Mouse (Mus musculus): ENCODE measurements around the gene Erf. TPM values are rescaled to one million over a fixed set of nuclear protein-coding genes. Genes with fewer than 3 reads are reported as not detected.

Erf gene
- 8.8 and 10.0 TPM in 2 replicates for polyA plus RNA-seq (2016; fragmentation: Nextera tagmentation; extraction: Ambion mirVana)

GRCm38 (mm10) chr7:25250141-25250972, at the start of gene Erf:
Gene Erf, minus strand, starts transcription at chr7:25250761.
- peak within 1 kb of the TSS; percentile 89 for H3K27ac ChIP-seq (replicated peaks)
- under 1% methylated on average over 58 of the region's 81 CpGs for WGBS
- H3K9ac ChIP-seq (replicated peaks), result peak within 1 kb of the TSS; percentile 83
- peaks cover 7% of the 10 kb centered on the region for H3K36me3 ChIP-seq
- peak within 1 kb of the TSS; percentile 90 for H3K4me3 ChIP-seq
- peak; percentile 82 for ATAC-seq (ENCODE audit: low FRiP score, low read depth)
- H3K4me2 ChIP-seq (replicated peaks), result peak within 1 kb of the TSS; percentile 92
- no peaks in the 10 kb centered on the region for H3K27me3 ChIP-seq
- H3K4me1 ChIP-seq, result peaks cover 50% of the 10 kb centered on the region
- no peaks in the 10 kb centered on the region for H3K9me3 ChIP-seq

- ATAC-seq (ENCODE audit: low FRiP score, low read depth), result peak; percentile 90
- under 1% methylated on average over 52 of the region's 52 CpGs for WGBS
- H3K27me3 ChIP-seq, result peaks cover 1% of the 10 kb centered on the region; the same call in 1 of the 2 replicates
Observed at GRCm38 (mm10) chr7:25297454-25298325, 47.1 kb upstream of the Erf start, which contains the start of gene Pafah1b3. Gene Pafah1b3, minus strand, starts transcription at chr7:25297986.

GRCm38 (mm10) chr7:25296945-25297453, 46.4 kb upstream of the Erf start:
- H3K36me3 ChIP-seq, result peaks cover 42% of the 10 kb centered on the region
- WGBS, result 3% methylated on average over 21 of the region's 21 CpGs
- peak overlapping the region; percentile 97 for H3K27ac ChIP-seq (replicated peaks)
- peaks cover 25% of the 10 kb centered on the region for H3K4me1 ChIP-seq
- H3K4me3 ChIP-seq, result peak overlapping the region; percentile 72
- no peaks in the 10 kb centered on the region for H3K9me3 ChIP-seq
- peak; percentile 28; the same call in 1 of the 2 replicates for ATAC-seq (ENCODE audit: low FRiP score, low read depth)
- H3K4me2 ChIP-seq (replicated peaks), result peak overlapping the region; percentile 76
- no peaks in the 10 kb centered on the region for H3K27me3 ChIP-seq
- H3K9ac ChIP-seq (replicated peaks), result peak overlapping the region; percentile 88

More at GRCm38 (mm10) chr7:25297454-25298325, 47.1 kb upstream of the Erf start, which contains the start of gene Pafah1b3:
- Histone ChIP-seq H3K4me3 (peak within 1 kb of the TSS; percentile 72), H3K27ac (replicated peaks) (peak within 1 kb of the TSS; percentile 97), H3K9me3 (no peaks in the 10 kb centered on the region), H3K9ac (replicated peaks) (peak within 1 kb of the TSS; percentile 88), H3K4me2 (replicated peaks) (peak within 1 kb of the TSS; percentile 76), H3K36me3 (peaks cover 35% of the 10 kb centered on the region), H3K4me1 (peaks cover 25% of the 10 kb centered on the region)

- Histone ChIP-seq H3K9me3 (no peaks in the 10 kb centered on the region), H3K4me3 (no peak overlapping the region), H3K27me3 (no peaks in the 10 kb centered on the region), H3K9ac (replicated peaks) (no peak overlapping the region), H3K27ac (replicated peaks) (no peak overlapping the region), H3K4me1 (peaks cover 31% of the 10 kb centered on the region), H3K36me3 (peaks cover 60% of the 10 kb centered on the region), H3K4me2 (replicated peaks) (0 out of 2 replicates have a peak overlapping the region, but pooled peaks have one; percentile 76)
- 92% methylated on average over 12 of the region's 12 CpGs for WGBS
- ATAC-seq (ENCODE audit: low FRiP score, low read depth), result no peak
Observed at GRCm38 (mm10) chr7:25294960-25295722, 44.6 kb upstream of the Erf start.

- Histone ChIP-seq H3K9ac (replicated peaks) (no peak overlapping the region), H3K27me3 (no peaks in the 10 kb centered on the region), H3K36me3 (peaks cover 67% of the 10 kb centered on the region), H3K9me3 (no peaks in the 10 kb centered on the region), H3K4me2 (replicated peaks) (no peak overlapping the region), H3K4me1 (peaks cover 31% of the 10 kb centered on the region), H3K27ac (replicated peaks) (no peak overlapping the region; the same call in 1 of the 2 replicates), H3K4me3 (no peak overlapping the region)
- WGBS, result 92% methylated on average over 4 of the region's 4 CpGs
- ATAC-seq (ENCODE audit: low FRiP score, low read depth), result no peak
Observed at GRCm38 (mm10) chr7:25294495-25294894, 43.9 kb upstream of the Erf start.

- Histone ChIP-seq H3K9ac (replicated peaks) (no peak overlapping the region), H3K4me2 (replicated peaks) (no peak overlapping the region), H3K4me1 (peaks cover 26% of the 10 kb centered on the region), H3K9me3 (no peaks in the 10 kb centered on the region), H3K36me3 (peaks cover 79% of the 10 kb centered on the region), H3K27ac (replicated peaks) (no peak overlapping the region; the same call in 1 of the 2 replicates), H3K27me3 (no peaks in the 10 kb centered on the region), H3K4me3 (no peak overlapping the region)
- whole genome bisulfite sequencing, result 79% methylated on average over 10 of the region's 10 CpGs
- no peak for ATAC-seq (ENCODE audit: low FRiP score, low read depth)
Observed at GRCm38 (mm10) chr7:25293191-25293739, 42.7 kb upstream of the Erf start.

GRCm38 (mm10) chr7:25292107-25292506, 41.5 kb upstream of the Erf start:
- no peak overlapping the region; the same call in 1 of the 2 replicates for H3K27ac ChIP-seq (replicated peaks)
- no peaks in the 10 kb centered on the region for H3K27me3 ChIP-seq
- no peaks in the 10 kb centered on the region for H3K9me3 ChIP-seq
- H3K9ac ChIP-seq (replicated peaks), result no peak overlapping the region
- H3K4me1 ChIP-seq, result peaks cover 22% of the 10 kb centered on the region
- no peak overlapping the region for H3K4me3 ChIP-seq
- H3K4me2 ChIP-seq (replicated peaks), result no peak overlapping the region
- ATAC-seq (ENCODE audit: low FRiP score, low read depth), result no peak
- WGBS, result 62% methylated on average over 7 of the region's 7 CpGs
- peaks cover 91% of the 10 kb centered on the region for H3K36me3 ChIP-seq

- no peak for ATAC-seq (ENCODE audit: low FRiP score, low read depth)
- Histone ChIP-seq H3K27me3 (no peaks in the 10 kb centered on the region), H3K9me3 (no peaks in the 10 kb centered on the region), H3K36me3 (peaks cover 100% of the 10 kb centered on the region), H3K4me3 (no peak overlapping the region), H3K9ac (replicated peaks) (no peak overlapping the region), H3K27ac (replicated peaks) (no peak overlapping the region), H3K4me2 (replicated peaks) (no peak overlapping the region), H3K4me1 (peaks cover 13% of the 10 kb centered on the region)
- WGBS, result 86% methylated on average over 2 of the region's 2 CpGs
Observed at GRCm38 (mm10) chr7:25290911-25291310, 40.4 kb upstream of the Erf start.

GRCm38 (mm10) chr7:25290463-25290862, 39.9 kb upstream of the Erf start:
- WGBS, result 100% methylated on average over 1 of the region's 1 CpGs
- ATAC-seq (ENCODE audit: low FRiP score, low read depth), result no peak
- Histone ChIP-seq H3K4me1 (peaks cover 9% of the 10 kb centered on the region), H3K4me3 (no peak overlapping the region), H3K4me2 (replicated peaks) (no peak overlapping the region), H3K9ac (replicated peaks) (no peak overlapping the region), H3K9me3 (no peaks in the 10 kb centered on the region), H3K36me3 (peaks cover 100% of the 10 kb centered on the region), H3K27ac (replicated peaks) (no peak overlapping the region; the same call in 1 of the 2 replicates), H3K27me3 (no peaks in the 10 kb centered on the region)

GRCm38 (mm10) chr7:25289925-25290324, 39.4 kb upstream of the Erf start:
- Histone ChIP-seq H3K4me1 (peaks cover 7% of the 10 kb centered on the region; the same call in 1 of the 2 replicates), H3K4me3 (no peak overlapping the region), H3K27me3 (no peaks in the 10 kb centered on the region), H3K27ac (replicated peaks) (0 out of 2 replicates have a peak overlapping the region, but pooled peaks have one; percentile 8), H3K9me3 (no peaks in the 10 kb centered on the region), H3K9ac (replicated peaks) (no peak overlapping the region), H3K4me2 (replicated peaks) (no peak overlapping the region), H3K36me3 (peaks cover 100% of the 10 kb centered on the region)
- WGBS, result 99% methylated on average over 3 of the region's 3 CpGs
- no peak for ATAC-seq (ENCODE audit: low FRiP score, low read depth)

- H3K9me3 ChIP-seq, result no peaks in the 10 kb centered on the region
- peaks cover 19% of the 10 kb centered on the region for H3K4me1 ChIP-seq
- H3K27ac ChIP-seq (replicated peaks), result no peak overlapping the region
- H3K36me3 ChIP-seq, result peaks cover 92% of the 10 kb centered on the region
- H3K4me3 ChIP-seq, result no peak overlapping the region
- ATAC-seq (ENCODE audit: low FRiP score, low read depth), result no peak
- H3K27me3 ChIP-seq, result no peaks in the 10 kb centered on the region
- WGBS, result 96% methylated on average over 3 of the region's 3 CpGs
- H3K9ac ChIP-seq (replicated peaks), result no peak overlapping the region
- no peak overlapping the region for H3K4me2 ChIP-seq (replicated peaks)
Observed at GRCm38 (mm10) chr7:25288721-25289120, 38.2 kb upstream of the Erf start.
